Mouse (Mus musculus) bone marrow, adult 2 months (tissue): Measurements from ENCODE around the gene Slc7a6os.

Source experiments
- CTCF ChIP-seq: fragments of 200-500 bp; IDR thresholded peaks from 2 replicates; pipeline ENCODE4 v1.5.1; 2011; ENCODE audit warnings: low read length, control low read depth; ENCODE audit not compliant: control insufficient read depth, insufficient read depth
- POLR2A ChIP-seq: fragments of 200-500 bp; IDR thresholded peaks from 2 replicates; pipeline ENCODE4 v1.6.1; 2011; ENCODE audit warnings: low read depth, mild to moderate bottlenecking, control low read depth, low read length, borderline replicate concordance; ENCODE audit not compliant: control insufficient read depth

- TF ChIP-seq POLR2A: no peak
- TF ChIP-seq CTCF: no peak
Measured at GRCm38 (mm10) chr8:106194062-106194461, 16.7 kb downstream of the Slc7a6os start.
